Mouse (Mus musculus) thymus, postnatal 14 days (tissue): ENCODE data around the gene Adarb1.

Source experiments
- DNase-seq: peaks from one replicate; pipeline ENCODE4 v3.0.0; 2021

Adarb1 gene

DNA sequence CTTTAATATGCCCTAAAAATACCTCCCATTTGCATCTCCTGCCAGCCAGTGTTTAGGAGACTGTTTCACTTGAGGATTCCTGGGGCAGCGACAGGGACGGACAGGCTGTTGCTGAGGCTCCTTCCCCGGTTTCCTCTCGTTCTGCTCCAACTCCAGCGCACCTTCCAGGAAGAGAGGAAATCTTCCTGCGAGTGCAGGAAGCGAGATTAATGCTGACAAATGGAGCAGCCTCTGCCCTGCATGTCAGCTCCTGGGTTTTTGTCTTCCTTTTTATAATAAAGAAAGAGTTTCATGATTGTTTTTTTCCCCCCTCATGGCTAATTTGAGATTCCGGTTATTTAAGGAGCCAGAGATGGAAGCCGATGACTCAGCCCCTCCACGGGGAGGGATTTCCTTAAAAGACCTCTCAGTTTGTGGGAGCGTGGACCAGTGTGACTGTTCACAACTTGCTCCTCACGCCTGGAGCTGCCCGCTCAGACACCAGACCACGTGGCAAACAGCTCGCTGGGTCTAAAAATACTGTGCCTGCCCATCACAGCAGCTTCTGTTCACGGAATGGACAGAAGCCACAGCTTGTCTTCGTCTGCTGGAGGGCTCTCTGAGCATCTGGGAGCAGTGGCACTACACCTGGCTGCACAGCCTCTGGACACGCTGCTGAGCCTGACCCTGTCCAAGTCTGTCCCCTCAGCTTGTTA lies 16.5 kb upstream of the Adarb1 start:
- DNase-seq: no peak

DNA sequence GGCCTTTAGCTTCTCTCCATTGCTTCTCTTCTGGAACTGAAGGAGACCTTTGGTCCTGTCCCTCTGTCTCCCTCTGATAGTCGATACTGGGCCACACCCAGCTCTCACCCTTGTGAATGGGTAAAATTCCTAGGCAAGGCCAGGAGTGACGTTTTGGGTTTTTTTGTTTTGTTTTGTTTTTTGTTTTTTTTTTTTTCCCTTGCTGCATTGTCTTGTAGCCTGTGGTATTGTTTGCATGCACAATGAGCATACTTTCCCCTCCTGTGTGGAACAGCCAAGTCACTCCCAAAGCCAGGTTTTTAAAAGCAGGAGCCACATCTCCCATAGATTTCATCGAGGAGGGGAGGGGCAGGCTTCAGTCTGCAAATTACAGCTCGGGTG lies 16.0 kb upstream of the Adarb1 start:
- DNase-seq: no peak

DNA sequence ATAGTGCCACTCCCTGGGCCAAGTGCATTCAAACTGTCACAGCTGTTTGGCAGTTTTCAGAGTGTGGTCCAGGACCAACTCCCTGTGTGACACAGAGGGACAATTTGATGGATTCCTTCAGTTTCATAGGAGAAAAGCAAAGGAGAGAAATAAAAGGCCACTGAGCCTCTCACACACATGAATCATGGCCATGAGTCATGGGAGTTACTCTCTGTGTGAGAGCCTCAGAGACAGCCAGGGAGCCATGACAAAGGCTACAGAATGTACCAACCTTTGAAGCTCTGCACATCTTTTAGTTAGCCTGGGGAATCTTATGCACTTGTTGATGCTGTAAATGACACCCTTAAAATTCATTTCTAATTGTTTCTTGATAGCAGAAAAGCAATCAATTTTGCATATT lies 12.7 kb upstream of the Adarb1 start:
- DNase-seq: no peak

DNA sequence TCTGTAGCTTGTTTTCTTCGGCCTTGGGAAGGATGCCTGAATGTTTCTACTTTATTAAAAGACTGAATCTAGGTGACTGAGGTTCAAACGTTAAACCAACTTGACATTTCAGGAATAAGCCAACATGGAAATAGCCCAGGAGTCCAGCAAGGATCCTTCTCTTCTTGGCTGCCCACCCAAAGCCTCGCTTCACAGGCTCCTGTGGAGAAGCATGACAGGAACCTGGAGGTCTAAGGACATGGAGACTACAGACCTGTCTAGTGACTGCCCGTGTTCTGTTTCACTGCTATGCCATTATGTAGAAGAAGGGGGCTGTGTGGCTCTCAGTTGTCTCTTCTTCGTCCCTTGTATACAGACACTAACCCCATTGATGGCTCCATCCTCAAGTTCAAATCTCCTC lies 11.9 kb upstream of the Adarb1 start:
- DNase-seq: no peak

DNA sequence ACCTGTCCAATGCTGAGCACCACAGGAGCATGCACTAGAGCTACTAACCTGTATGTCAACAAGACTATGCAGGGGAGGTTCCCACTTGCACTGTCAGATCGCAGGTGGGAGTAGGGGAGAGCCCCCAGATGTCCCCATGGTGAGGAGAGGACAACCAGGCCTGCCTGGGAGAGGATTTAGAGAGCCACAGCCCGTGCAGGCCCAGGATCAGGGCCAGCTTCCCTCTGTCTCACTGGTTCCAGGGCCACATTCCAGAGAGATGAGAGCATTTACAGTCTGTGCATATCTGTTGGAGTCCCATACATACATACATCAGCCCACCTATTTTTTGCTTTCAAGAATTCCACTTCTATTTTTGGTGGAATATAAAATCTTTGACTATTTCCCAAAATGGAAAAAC lies 9.5 kb upstream of the Adarb1 start:
- DNase-seq: no peak

DNA sequence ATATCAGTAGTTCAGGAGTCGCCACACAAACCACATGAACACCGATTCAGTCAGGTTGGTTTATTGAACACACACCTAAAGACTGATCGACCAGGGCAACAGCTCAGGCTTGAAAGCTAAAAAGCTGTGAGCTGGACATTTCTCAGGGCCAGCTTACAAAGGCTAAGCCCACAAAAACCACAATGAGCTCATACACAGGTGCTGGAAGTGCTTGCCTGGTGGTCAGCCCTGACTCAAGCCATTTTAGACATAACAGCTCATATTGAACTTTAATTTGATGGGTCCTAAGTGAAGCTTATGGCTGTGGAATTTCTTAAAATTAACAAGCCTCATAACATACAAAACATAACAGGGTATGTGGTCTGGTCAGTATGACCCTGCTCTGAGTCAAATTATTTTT lies 2.1 kb upstream of the Adarb1 start:
- DNase-seq: no peak

DNA sequence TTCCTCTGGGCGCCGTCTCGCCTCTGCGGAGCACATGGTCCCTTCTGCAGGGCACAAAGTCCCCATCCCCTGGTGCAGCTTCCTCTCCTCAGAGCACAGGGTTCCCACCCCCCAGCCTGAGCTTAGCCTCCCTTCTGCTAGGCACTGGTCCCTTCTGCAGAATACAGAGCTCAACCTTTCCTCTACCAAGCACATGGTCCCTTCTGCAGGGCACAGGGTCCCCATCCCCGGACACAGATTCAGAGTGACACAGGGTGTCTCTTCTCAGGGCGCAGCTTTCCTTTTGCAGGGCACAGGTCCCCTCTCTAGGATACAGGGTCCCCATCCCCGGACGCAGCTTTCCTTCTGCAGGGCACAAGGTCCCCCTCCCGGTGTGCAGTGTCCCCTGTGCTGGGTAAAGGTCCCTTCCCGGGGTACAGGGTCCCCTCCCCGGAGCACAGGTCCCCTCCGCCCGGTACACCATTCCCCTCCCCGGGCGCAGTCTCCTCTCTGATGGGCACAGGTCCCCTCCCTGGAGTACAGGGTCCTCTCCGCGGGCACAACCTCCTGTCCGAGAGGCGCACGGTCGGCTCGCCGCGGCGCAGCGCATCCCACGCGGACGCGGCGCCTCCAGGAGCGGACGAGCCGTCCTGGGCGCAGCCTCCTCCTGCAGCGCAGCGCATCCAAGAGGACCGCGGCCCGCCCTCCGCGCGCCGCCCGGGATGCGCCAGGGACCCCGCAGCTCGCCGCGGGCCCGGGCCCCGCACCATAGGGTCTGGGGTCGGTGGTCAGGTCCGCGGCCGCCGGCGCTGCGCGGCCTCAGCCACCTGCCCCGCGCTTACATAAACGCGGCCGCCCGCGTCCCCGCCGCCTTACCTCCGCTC lies 599 bp downstream of the Adarb1 start:
- peak; percentile 34 for DNase-seq

DNA sequence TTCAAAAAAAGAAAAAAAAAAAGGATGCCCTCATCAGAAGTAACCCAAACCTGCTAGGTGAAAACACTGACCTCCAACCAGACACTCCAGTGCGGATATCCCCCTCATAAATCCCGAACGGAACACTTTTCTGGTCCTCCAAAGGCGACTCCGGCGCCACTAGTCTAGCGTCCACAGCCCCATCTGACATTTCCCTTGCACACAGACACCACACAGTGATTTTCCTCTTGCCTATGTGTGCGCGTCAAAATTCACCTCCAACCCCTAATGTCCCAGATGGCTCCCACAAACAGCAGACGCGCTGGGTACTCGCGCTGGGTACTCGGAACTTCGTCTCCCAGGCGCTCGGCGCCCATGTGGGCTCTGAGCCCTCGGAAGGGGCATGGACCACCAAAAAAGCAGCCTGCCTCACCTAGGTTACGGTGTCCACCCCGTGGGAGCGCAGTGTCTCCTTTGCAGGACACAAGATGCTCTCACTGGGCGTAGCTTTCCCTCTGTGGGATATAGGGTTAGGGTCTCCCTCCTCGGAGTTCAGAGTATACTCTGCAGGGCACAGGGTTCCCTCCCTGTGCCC lies 1.3 kb downstream of the Adarb1 start:
- no peak for DNase-seq

DNA sequence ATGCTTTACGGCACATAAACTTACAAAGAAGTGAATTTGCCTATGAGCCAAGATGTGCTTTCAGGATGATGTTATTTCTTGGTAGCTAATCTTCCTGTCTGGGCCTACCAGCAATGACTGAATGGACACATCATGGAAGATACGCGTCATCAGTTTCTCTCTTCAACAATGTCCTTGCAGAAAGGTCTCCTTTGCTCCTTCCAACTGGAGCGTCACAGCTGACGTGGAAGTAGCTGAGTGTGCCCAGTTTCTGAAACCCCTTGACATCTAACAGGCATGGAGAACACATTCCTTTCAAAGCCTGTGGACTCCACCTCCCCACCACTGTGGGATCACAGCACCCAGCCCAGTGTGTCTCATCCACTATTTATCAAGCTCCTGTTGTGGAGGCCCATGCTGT lies 2.2 kb downstream of the Adarb1 start:
- DNase-seq: no peak

DNA sequence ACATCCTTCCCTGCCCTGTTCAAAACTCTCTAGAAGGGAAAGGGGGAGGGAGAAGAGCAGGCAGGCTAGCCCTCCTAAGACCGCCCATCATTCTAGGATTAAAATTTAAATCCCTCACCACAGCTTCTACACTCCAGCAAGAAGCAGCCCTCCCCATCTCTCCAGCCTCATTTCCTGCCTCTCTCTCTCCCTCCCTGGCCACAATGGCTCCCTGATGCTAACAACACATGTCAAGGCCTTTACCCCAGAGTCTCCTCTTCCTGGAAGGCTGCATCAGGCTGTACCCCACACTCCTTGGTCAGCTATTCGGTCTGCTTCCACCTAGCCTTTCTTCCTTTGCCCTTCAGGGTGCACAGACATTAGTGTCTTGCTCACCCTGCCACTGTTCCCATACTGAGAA lies 4.3 kb downstream of the Adarb1 start:
- no peak for DNase-seq

DNA sequence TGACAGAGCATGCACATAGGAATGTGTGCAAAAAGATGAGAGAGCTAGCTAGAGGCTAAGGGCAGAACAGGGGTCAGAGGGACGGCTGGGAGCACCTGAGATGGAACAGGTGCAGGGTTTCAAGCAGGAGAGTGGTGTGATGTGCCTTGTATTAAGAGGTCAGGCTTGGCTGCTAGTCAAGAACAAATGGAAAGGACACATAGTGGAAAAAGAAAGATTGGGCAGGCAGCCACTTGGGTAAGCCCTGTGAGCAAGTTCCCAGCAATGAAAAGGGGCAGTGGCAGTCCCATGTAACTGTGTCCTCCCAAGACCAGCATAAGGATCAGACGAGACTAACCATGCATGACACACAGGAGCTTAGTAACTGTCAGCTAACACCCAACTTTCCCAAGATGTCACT lies 8.9 kb downstream of the Adarb1 start:
- no peak for DNase-seq

DNA sequence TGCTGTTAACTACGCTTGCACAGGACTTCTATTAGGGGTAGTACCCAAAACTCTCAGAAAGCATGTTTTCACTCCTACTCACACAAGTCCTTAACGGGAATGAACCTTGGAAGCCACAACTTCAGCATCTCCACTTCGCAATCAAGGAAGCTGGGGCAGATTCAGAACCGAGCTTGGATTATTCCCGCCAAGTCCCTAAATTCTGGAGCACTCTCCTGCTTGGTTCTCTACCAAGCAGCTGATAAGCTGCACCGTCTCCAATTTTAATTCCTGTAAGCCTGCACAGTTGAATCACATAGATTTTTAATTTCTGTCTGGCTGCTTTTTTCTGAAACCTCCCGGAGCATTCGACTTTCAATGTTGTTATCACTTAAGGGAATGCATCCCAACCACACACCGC lies 9.8 kb downstream of the Adarb1 start:
- DNase-seq: no peak

DNA sequence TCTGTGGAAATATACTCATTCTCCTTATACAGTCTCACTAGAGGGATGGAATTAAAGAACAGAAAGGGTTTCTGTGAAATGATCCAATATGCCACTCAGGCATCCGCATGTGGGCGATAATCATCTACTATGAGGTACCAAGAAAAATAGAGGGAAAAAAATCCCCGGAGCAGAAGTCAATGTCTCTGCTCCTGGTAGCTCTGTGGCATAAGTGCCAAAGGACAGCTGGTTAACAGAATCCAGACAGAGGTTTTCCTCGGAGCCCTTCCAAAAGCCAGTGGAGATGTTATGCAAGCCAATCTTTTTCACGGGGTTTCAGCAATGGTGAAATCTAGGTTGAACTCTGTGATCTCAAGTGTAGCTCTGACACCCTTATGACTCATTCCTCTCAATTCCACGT lies 11.6 kb downstream of the Adarb1 start:
- no peak for DNase-seq

DNA sequence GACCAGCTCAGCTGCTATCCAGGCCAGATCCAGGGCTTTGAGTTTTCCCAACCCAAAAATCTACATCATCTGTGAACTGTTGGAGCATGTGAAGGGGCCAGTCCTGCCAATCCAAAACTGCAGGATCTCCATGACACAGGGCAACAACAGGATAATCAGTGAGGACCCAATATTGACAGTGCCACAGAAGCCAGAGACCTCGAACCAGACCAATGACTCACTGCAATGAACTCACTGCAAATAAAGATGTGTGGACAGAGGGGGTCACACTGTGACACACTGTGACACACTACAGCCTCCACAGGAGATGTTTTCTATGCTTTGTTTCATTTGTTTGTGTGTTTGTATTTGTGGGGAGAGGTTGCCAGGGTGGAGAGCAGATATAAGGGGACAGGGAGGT lies 15.6 kb downstream of the Adarb1 start:
- DNase-seq: no peak

DNA sequence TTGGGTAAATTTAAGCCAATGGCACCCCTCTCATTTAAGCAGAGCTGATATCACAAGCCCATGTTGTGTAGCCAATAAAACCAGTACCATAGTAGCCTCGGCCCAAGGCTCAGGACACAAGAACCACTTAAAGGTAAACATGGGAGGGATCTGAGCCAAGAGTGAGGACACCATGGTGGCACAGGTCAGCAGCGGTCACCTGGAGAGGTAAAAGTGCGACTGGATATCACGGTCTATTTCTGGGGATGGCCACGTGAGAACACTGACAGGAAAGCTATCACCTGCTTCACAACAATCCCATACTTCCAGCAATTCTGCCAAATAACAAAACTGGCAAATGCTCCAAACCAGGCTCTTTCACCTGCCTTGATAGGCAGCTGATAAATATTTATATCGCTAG lies 17.0 kb downstream of the Adarb1 start:
- DNase-seq: no peak

DNA sequence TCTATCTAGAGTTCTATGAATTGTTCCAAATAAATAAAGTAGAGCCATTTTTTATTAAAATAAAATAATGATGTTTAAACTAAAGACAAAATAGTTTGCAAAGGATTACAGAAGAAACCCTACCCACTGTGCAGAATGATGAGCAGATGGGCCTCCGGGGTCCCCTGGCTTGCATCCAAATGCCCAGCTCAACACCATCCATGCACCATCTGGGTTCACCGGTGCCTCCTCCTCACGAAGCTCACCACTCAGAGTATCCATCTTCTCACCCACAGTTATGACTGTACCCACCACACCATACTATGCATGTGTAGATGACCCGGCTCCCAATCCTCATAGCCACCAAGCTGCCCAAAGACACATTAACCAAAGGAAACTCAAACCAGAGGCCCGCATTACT lies 18.1 kb downstream of the Adarb1 start:
- no peak for DNase-seq

DNA sequence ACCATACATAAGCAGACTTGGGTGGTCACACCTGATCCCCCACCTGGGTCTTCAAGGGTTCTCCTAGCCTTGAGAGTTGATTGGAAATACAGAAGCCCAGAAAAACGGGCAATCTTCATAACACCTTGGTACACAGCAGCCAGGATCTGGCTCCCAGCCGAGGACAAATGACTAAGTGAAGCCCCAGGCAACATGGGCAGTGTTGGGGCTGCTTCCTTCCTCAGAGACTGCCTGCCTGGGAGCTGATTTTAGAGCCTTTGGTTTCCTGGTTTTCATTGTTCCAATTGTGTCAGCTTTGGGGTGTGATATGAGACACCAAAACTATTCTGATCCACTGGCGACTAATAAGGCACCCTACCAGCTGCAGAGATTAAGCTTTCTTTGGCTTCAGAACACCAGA lies 20.0 kb downstream of the Adarb1 start:
- DNase-seq: no peak

DNA sequence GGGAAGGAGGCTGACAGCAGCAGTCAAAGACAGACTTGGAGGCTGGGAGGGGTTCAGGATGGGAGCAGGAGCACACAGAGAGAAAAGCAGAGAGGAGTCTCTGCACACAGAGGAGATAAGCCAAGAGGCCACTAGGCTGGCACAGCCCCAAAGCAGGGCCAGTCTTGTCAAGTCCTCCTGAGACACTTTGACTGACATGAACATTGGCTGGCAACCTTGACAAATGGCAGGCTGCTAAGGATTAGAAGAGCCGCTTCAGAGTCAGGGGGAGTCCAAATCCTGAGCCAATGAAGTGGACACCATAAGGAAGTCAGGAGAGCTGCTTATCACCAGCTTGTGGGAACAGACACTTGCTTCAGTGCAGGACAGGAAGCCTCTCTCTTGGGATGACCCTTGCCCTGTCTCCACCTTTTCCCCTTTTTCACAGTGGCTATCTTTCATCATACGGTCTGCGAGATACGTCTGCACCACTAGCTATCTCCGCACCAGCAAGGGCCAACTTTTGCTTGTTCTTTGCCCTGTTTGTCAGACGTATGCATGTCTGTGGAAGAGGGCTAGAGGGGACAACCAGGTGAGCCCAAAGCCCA lies 20.9 kb downstream of the Adarb1 start:
- DNase-seq: no peak

DNA sequence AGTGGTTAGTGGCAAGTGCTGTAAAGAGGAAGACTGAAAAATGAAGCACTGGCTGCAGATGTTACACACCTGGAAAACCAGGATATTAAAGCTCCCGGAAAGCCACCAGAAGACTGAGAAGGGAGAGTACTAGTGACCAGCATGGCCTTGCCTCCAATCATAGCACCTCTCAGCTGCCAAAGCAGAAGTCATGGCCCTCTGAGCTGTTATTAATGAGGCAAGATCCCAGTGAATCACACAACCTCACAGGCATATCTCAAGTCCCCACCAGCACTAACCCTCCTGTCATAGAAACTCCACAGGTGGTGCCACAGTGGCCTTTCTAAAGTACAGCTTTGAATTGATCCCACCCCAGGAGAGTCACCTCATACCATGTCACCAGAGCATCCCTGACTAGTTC lies 22.1 kb downstream of the Adarb1 start:
- DNase-seq: no peak

DNA sequence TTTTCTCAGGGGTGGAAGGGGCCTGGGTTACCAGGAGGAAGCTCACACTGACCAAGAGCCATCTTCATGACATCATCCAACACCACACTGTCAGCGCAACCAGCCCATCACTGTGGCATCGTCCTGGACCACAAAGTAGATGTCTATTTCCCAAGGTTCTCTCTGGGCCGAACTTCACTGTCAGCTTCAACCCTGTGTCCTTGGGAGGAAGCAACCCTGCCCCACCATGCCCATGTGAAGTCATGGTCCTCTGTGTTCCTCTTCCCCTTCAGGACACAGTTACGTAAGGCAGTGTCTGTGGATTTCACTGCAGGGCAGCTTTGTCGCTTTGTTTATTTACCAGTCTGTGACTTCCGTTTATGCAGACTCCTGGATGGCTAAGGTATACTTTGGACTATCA lies 27.0 kb downstream of the Adarb1 start:
- no peak for DNase-seq

DNA sequence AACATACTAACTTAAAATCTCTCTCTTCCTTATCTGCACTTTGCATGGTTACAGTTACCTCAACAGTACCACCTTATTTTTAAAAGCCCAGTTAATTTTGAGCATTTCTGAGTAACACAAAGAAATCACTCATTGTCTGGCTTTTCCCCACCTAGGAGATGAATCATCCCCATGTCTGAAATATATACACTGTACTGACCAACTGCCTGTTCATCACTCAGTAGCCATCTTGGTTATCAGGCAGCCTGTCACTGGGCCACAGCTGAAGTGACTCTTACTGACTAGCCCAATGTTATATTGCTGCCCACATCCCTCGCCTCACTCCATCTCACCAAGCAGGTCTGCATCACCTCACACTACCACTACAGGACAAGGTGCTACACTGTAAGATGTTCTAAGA lies 30.5 kb downstream of the Adarb1 start:
- no peak for DNase-seq

DNA sequence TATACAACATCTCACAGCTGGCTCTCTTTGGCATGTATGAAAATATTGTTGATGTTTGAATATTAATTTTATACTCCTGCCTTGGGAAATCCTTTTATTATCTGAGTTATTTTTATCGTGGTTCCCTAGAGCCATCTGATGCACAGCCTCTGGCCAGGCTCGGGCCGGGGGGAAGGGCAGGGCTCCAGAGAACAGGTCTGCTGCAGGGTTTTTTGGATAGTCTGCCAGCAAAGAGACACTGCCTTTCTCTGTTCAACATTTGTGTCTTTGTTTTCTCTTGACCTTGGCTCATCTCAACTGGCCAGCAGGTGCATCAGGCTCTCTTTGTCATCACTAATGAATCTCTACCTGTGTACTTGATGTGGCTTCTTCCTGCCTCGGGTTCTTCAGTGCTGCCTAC lies 32.3 kb downstream of the Adarb1 start:
- DNase-seq: no peak

DNA sequence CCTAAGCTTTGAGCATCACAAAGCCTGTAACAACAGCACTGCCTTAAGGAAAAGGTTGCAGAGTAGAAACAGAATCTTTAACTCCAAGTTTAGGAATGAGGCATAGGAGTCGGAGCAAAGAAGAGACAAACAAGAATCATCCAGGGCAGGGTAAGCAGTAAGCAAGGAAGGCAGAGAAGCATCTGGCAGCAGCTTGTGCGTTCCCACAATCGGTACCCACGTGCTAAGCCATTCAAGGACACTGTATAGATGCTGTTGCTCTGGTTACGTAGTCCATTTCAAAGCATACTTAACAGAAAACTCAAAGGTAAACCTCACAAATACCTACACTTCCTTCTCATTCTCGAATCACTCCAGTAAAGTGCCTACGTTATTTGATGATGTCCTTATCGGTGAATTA lies 35.0 kb downstream of the Adarb1 start:
- DNase-seq: no peak

DNA sequence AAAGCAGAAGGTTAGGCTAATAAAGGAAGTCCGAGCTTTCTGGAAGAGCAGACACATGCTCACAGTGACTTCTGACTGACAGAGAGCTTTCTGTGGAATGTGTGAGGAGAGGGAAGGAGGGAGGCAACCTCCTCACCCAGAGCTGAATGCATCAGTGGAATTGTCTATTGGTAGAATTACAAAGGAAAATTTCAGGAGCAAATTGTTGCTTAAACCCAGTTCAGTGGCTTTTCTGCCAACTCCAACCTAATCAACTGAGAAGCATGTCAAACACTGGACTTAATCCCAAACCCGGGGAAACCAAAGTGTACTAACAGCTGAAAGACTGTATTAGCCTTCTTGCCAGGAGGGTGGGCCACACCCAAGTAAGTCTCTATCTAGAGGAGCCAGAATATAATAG lies 36.9 kb downstream of the Adarb1 start:
- DNase-seq: no peak
